Mouse (Mus musculus): ENCODE results near the gene Gm17455. TPM values are rescaled to one million over a fixed set of nuclear protein-coding genes. Genes with fewer than 3 reads are reported as not detected.

The Gm17455 gene
- polyA plus RNA-seq, 1 experiment: not detected

GRCm38 (mm10) chr10:60370098-60370497 is 29.4 kb upstream of the Gm17455 start:
- WGBS: 60% methylated on average over 2 of the region's 2 CpGs
- Histone ChIP-seq H3K27ac (ENCODE audit: insufficient read depth, low read depth, low read length) (no peak overlapping the region), H3K4me3 (ENCODE audit: insufficient read depth, low read depth, low read length) (no peak overlapping the region)

GRCm38 (mm10) chr10:60370601-60371061 is 28.9 kb upstream of the Gm17455 start:
- WGBS: 90% methylated on average over 5 of the region's 5 CpGs
- H3K4me3 ChIP-seq (ENCODE audit: insufficient read depth, low read depth, low read length): no peak overlapping the region
- peaks cover 13% of the 10 kb centered on the region; the same call in 1 of the 2 replicates for H3K4me1 ChIP-seq (ENCODE audit: control insufficient read depth, insufficient read depth, low read length)
- H3K27ac ChIP-seq (ENCODE audit: insufficient read depth, low read depth, low read length): no peak overlapping the region
- TF ChIP-seq CTCF (IDR thresholded peaks at IDR 0.05; ENCODE audit: insufficient read depth, low read depth, low read length) (no peak), POLR2A (IDR thresholded peaks at IDR 0.05; ENCODE audit: insufficient read depth, low read depth, low read length) (no peak)

More at GRCm38 (mm10) chr10:60370098-60370497, 29.4 kb upstream of the Gm17455 start:
- TF ChIP-seq CTCF (IDR thresholded peaks at IDR 0.05; ENCODE audit: insufficient read depth, low read depth, low read length) (no peak), POLR2A (IDR thresholded peaks at IDR 0.05; ENCODE audit: insufficient read depth, low read depth, low read length) (no peak)
- H3K4me1 ChIP-seq (ENCODE audit: control insufficient read depth, insufficient read depth, low read length): peaks cover 14% of the 10 kb centered on the region

GRCm38 (mm10) chr10:60371596-60372386 is 27.7 kb upstream of the Gm17455 start:
- 79% methylated on average over 5 of the region's 5 CpGs for WGBS
- H3K27ac ChIP-seq (ENCODE audit: insufficient read depth, low read depth, low read length): no peak overlapping the region
- no peak overlapping the region for H3K4me3 ChIP-seq (ENCODE audit: insufficient read depth, low read depth, low read length)
- H3K4me1 ChIP-seq (ENCODE audit: control insufficient read depth, insufficient read depth, low read length): peaks cover 13% of the 10 kb centered on the region; the same call in 1 of the 2 replicates
- TF ChIP-seq POLR2A (IDR thresholded peaks at IDR 0.05; ENCODE audit: insufficient read depth, low read depth, low read length): no peak
- no peak for TF ChIP-seq CTCF (IDR thresholded peaks at IDR 0.05; ENCODE audit: insufficient read depth, low read depth, low read length)

GRCm38 (mm10) chr10:60373543-60373936 is 26.0 kb upstream of the Gm17455 start:
- H3K4me3 ChIP-seq (ENCODE audit: insufficient read depth, low read depth, low read length): no peak overlapping the region
- H3K4me1 ChIP-seq (ENCODE audit: control insufficient read depth, insufficient read depth, low read length): peaks cover 13% of the 10 kb centered on the region; the same call in 1 of the 2 replicates
- TF ChIP-seq POLR2A (IDR thresholded peaks at IDR 0.05; ENCODE audit: insufficient read depth, low read depth, low read length) (no peak), CTCF (IDR thresholded peaks at IDR 0.05; ENCODE audit: insufficient read depth, low read depth, low read length) (no peak)
- WGBS: 87% methylated on average over 6 of the region's 6 CpGs
- no peak overlapping the region for H3K27ac ChIP-seq (ENCODE audit: insufficient read depth, low read depth, low read length)

DNA sequence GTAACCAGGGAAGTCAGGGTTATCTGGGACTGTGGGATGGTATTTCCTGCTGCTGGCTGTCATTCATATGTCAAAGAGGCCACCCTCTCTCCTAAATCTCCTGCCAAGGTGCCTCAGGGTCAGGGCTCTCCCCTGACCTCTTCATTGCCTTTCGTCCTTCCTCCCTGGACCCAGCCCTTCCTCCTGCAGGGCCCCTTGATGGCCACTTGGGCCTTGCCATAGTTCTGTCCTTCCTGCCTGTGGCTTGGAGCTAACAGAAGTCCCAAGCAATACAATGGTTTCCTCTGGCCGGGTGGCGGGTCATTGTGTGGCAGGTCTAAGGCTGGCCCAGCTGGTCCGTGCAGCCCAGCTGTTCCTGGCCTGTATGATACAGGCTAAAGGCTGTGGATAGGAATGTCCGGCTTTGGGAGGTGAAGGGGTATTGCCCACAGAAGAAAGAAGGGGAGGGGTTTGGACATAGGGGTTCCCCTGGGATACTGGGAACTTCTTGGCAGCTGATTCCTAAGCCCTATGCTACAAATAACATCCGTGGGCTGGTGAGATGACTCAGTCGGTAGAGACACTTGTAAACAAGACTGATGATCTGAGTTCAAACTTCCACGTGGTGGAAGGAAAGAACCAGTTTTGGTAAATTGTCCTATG is 25.5 kb upstream of the Gm17455 start:
- TF ChIP-seq CTCF (IDR thresholded peaks at IDR 0.05; ENCODE audit: insufficient read depth, low read depth, low read length) (no peak), POLR2A (IDR thresholded peaks at IDR 0.05; ENCODE audit: insufficient read depth, low read depth, low read length) (no peak)
- peaks cover 13% of the 10 kb centered on the region; the same call in 1 of the 2 replicates for H3K4me1 ChIP-seq (ENCODE audit: control insufficient read depth, insufficient read depth, low read length)
- no peak overlapping the region for H3K4me3 ChIP-seq (ENCODE audit: insufficient read depth, low read depth, low read length)
- WGBS: 67% methylated on average over 8 of the region's 8 CpGs
- no peak overlapping the region for H3K27ac ChIP-seq (ENCODE audit: insufficient read depth, low read depth, low read length)

GRCm38 (mm10) chr10:60376704-60377103 is 22.8 kb upstream of the Gm17455 start:
- 93% methylated on average over 16 of the region's 16 CpGs for WGBS
- TF ChIP-seq POLR2A (IDR thresholded peaks at IDR 0.05; ENCODE audit: insufficient read depth, low read depth, low read length): no peak
- no peak for TF ChIP-seq CTCF (IDR thresholded peaks at IDR 0.05; ENCODE audit: insufficient read depth, low read depth, low read length)
- peaks cover 6% of the 10 kb centered on the region for H3K4me1 ChIP-seq (ENCODE audit: control insufficient read depth, insufficient read depth, low read length)
- no peak overlapping the region for H3K27ac ChIP-seq (ENCODE audit: insufficient read depth, low read depth, low read length)
- H3K4me3 ChIP-seq (ENCODE audit: insufficient read depth, low read depth, low read length): no peak overlapping the region

DNA sequence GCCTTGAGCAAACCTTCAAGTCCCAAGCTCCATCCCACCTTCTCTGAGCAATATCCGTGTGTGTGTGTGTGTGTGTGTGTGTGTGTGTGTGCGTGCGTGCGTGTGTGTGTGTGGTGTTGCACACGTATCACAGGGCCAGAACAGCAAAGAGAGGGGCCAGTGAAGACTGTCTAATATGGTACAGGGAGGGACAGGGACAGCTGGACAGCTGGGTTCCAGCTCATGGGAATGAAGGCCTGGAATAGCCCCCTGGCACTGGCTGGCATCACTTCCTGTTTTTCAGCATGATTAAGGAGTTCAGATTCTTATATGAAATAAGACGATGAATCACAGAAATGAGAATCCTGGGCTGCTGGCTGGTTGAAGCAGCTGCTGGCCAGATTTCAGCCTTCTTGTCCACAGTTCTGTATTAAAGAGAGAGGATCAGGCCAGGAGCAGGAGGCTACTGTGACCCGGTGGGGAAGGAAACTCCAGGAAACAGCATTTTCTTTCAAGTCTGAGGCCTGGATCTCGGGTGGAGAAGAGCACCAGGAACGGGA is 20.0 kb upstream of the Gm17455 start:
- Histone ChIP-seq H3K4me3 (ENCODE audit: insufficient read depth, low read depth, low read length) (no peak overlapping the region), H3K4me1 (ENCODE audit: control insufficient read depth, insufficient read depth, low read length) (no peaks in the 10 kb centered on the region; the same call in 1 of the 2 replicates), H3K27ac (ENCODE audit: insufficient read depth, low read depth, low read length) (no peak overlapping the region)
- 74% methylated on average over 9 of the region's 9 CpGs for WGBS
- TF ChIP-seq CTCF (IDR thresholded peaks at IDR 0.05; ENCODE audit: insufficient read depth, low read depth, low read length) (no peak), POLR2A (IDR thresholded peaks at IDR 0.05; ENCODE audit: insufficient read depth, low read depth, low read length) (no peak)

DNA sequence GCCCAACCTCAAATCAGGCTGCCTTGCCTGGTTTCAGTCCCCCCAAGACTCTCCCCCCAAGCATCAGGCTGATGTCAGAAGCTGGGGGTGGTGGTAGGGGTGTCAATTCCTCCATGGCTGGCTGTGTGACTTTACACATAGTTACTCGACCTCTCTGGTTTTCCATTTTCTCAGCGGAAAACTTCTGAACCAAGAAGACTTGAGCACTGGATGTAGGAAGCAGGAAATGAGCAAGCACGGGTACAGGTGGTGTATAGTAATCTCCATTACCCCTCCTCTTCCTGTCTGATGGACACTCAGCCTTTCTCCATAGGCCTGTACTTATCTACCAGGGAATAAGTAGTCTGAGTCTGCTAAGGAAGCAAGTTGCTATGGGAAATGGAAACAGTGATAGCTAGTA is 19.3 kb upstream of the Gm17455 start:
- Histone ChIP-seq H3K27ac (ENCODE audit: insufficient read depth, low read depth, low read length) (no peak overlapping the region), H3K4me1 (ENCODE audit: control insufficient read depth, insufficient read depth, low read length) (no peaks in the 10 kb centered on the region; the same call in 1 of the 2 replicates), H3K4me3 (ENCODE audit: insufficient read depth, low read depth, low read length) (no peak overlapping the region)
- WGBS: 91% methylated on average over 3 of the region's 3 CpGs
- TF ChIP-seq POLR2A (IDR thresholded peaks at IDR 0.05; ENCODE audit: insufficient read depth, low read depth, low read length): no peak
- no peak for TF ChIP-seq CTCF (IDR thresholded peaks at IDR 0.05; ENCODE audit: insufficient read depth, low read depth, low read length)
